In the genomic region with DNA sequence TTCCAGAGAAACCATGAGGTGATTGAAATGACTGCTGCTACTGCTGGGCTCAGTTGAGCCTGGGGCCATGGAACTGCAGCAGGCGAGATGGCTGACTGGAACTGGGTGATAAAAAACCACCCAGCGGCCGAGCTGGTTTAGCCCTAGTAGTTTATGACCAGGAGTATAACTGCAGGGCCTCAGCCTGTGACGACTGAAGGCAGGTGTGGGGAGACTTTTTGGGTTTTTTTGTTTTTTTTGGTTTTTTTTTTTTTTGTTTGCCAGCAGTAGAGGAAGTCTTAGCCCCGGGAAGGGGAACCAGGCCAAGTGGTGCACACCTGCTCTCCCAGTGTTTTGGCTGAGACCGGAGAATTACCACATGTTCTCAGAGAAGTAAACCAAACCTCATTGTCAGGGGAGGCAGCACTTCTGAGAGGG, we compare ENCODE assay signal across 32 mouse cellular contexts. TPM values are rescaled to one million over a fixed set of nuclear protein-coding genes. Genes with fewer than 3 reads are reported as not detected.
DNase-seq lines count a peak whose midpoint lies in the region; ATAC-seq lines count a peak whose summit lies in the region.
"Had no signal": no experiment of that assay in that cellular context is flagged by ENCODE, and none has a peak within 500 bp of the region (broad histone marks: within the 10 kb centered on the region; RNA-seq: fewer than 3 reads in every experiment).

No protein-coding gene starts in this region.

- H3K4me2 ChIP-seq in intestine, embryonic 14.5 days (ENCODE audit: low read length), result no peak overlapping the region
- H3K4me2 ChIP-seq in intestine, embryonic 16.5 days (ENCODE audit: low read depth, low read length), result no peak overlapping the region
- H3K4me2 ChIP-seq in limb, embryonic 13.5 days (replicated peaks), result no peak overlapping the region
- H3K4me2 ChIP-seq in forebrain, embryonic 15.5 days (replicated peaks), result no peak overlapping the region
- H3K4me2 ChIP-seq: heart, embryonic 15.5 days; hindbrain, embryonic 12.5 days; midbrain, embryonic 13.5 days; neural tube, embryonic 13.5 days had no signal

- DNase-seq in cerebellum, adult 11-12 months, result peak; percentile 33
- DNase-seq in cerebellum, adult 9-11 months, result no peak
- DNase-seq in intestine, embryonic 14.5 days (ENCODE audit: low spot score), result peak; percentile 45
- DNase-seq in fat pad, adult 2 months (ENCODE audit: extremely low read depth, low read depth, low spot score), result peak; percentile 16
- DNase-seq in spleen, postnatal 36 days (ENCODE audit: low spot score in 2 of 2), result no peak
- DNase-seq: adrenal gland, postnatal 14 days; gastrocnemius, postnatal 10 days; heart, postnatal 36 days; kidney, adult 9 months; kidney, postnatal 10 days; layer of hippocampus, postnatal 36 days; liver; lung, adult 2 months; lung, postnatal 10 days; right cerebral cortex, postnatal 4 days; thymus, adult 2 months had no signal

- 0 out of 2 replicates have a peak, but pooled peaks cover 4% of the 10 kb centered on the region for H3K9me3 ChIP-seq in intestine, embryonic 14.5 days (ENCODE audit: control insufficient read depth, low read length)
- H3K9me3 ChIP-seq in intestine, embryonic 16.5 days (ENCODE audit: control insufficient read depth, low read length), result peaks cover 4% of the 10 kb centered on the region; the same call in 1 of the 2 replicates
- peaks cover 23% of the 10 kb centered on the region for H3K9me3 ChIP-seq in limb, embryonic 13.5 days
- H3K9me3 ChIP-seq in forebrain, embryonic 15.5 days, result no peaks in the 10 kb centered on the region
- H3K9me3 ChIP-seq: heart, embryonic 10.5 days; heart, embryonic 15.5 days had no signal

- H3K9ac ChIP-seq in intestine, embryonic 14.5 days (ENCODE audit: low read length), result no peak overlapping the region
- no peak overlapping the region for H3K9ac ChIP-seq in intestine, embryonic 16.5 days (ENCODE audit: low read depth, low read length)
- no peak overlapping the region for H3K9ac ChIP-seq in limb, embryonic 13.5 days
- H3K9ac ChIP-seq in forebrain, embryonic 15.5 days (replicated peaks), result no peak overlapping the region
- H3K9ac ChIP-seq: heart, embryonic 15.5 days; hindbrain, embryonic 12.5 days; liver, embryonic 14.5 days; midbrain, embryonic 13.5 days; neural tube, embryonic 13.5 days had no signal

- no peak overlapping the region for H3K4me3 ChIP-seq in intestine, embryonic 14.5 days (ENCODE audit: low read depth, low read length)
- no peak overlapping the region for H3K4me3 ChIP-seq in intestine, embryonic 16.5 days (ENCODE audit: low read length)
- no peak overlapping the region for H3K4me3 ChIP-seq in limb, embryonic 13.5 days
- H3K4me3 ChIP-seq in forebrain, embryonic 15.5 days, result no peak overlapping the region
- H3K4me3 ChIP-seq: heart, embryonic 10.5 days; heart, embryonic 15.5 days; hindbrain, embryonic 12.5 days; midbrain, embryonic 13.5 days; neural tube, embryonic 13.5 days had no signal

- no peak for ATAC-seq in intestine, embryonic 14.5 days (replicated peaks; ENCODE audit: low FRiP score, low TSS enrichment, low read depth)
- ATAC-seq in intestine, embryonic 16.5 days, result no peak
- ATAC-seq in limb, embryonic 13.5 days (ENCODE audit: low FRiP score, low read depth), result peak; percentile 82
- no peak for ATAC-seq in forebrain, embryonic 15.5 days (replicated peaks)
- ATAC-seq: forebrain, embryonic 14.5 days; hindbrain, postnatal 0 days; intestine, postnatal 0 days; midbrain, embryonic 13.5 days had no signal

- no peak overlapping the region for H3K27ac ChIP-seq in intestine, embryonic 14.5 days (ENCODE audit: low read depth)
- H3K27ac ChIP-seq in intestine, embryonic 16.5 days (ENCODE audit: low read length), result no peak overlapping the region
- no peak overlapping the region for H3K27ac ChIP-seq in limb, embryonic 13.5 days
- no peak overlapping the region for H3K27ac ChIP-seq in forebrain, embryonic 15.5 days (replicated peaks)
- H3K27ac ChIP-seq: heart, embryonic 10.5 days; heart, embryonic 15.5 days; hindbrain, embryonic 12.5 days; hindbrain, postnatal 0 days; liver, embryonic 14.5 days; macrophage; midbrain, embryonic 13.5 days; neural tube, embryonic 13.5 days had no signal

- no peaks in the 10 kb centered on the region for H3K27me3 ChIP-seq in intestine, embryonic 14.5 days (replicated peaks; ENCODE audit: control insufficient read depth, insufficient read depth, low read length)
- no peaks in the 10 kb centered on the region for H3K27me3 ChIP-seq in intestine, embryonic 16.5 days (replicated peaks; ENCODE audit: control insufficient read depth, insufficient read depth, low read length)
- H3K27me3 ChIP-seq in limb, embryonic 13.5 days, result no peaks in the 10 kb centered on the region
- no peaks in the 10 kb centered on the region for H3K27me3 ChIP-seq in forebrain, embryonic 15.5 days
- H3K27me3 ChIP-seq: heart, embryonic 15.5 days; hindbrain, embryonic 12.5 days; midbrain, embryonic 13.5 days; neural tube, embryonic 13.5 days had no signal

- WGBS in intestine, embryonic 14.5 days, result 69% methylated on average over 6 of the region's 6 CpGs
- WGBS in intestine, embryonic 16.5 days, result 72% methylated on average over 6 of the region's 6 CpGs
- 24% methylated on average over 6 of the region's 6 CpGs for WGBS in limb, embryonic 13.5 days
- WGBS in forebrain, embryonic 15.5 days, result 84% methylated on average over 6 of the region's 6 CpGs

- H3K36me3 ChIP-seq in intestine, embryonic 14.5 days (ENCODE audit: control insufficient read depth, insufficient read depth, low read length), result peaks cover 96% of the 10 kb centered on the region
- peaks cover 58% of the 10 kb centered on the region for H3K36me3 ChIP-seq in intestine, embryonic 16.5 days (ENCODE audit: control insufficient read depth, insufficient read depth, low read length)
- H3K36me3 ChIP-seq in limb, embryonic 13.5 days, result peaks cover 89% of the 10 kb centered on the region
- H3K36me3 ChIP-seq in forebrain, embryonic 15.5 days, result peaks cover 60% of the 10 kb centered on the region
- H3K36me3 ChIP-seq: G1E had no signal

- no peaks in the 10 kb centered on the region for H3K4me1 ChIP-seq in intestine, embryonic 14.5 days (replicated peaks; ENCODE audit: control insufficient read depth, insufficient read depth, low read length)
- no peaks in the 10 kb centered on the region for H3K4me1 ChIP-seq in intestine, embryonic 16.5 days (ENCODE audit: control insufficient read depth, insufficient read depth, low read length)
- peaks cover 8% of the 10 kb centered on the region for H3K4me1 ChIP-seq in limb, embryonic 13.5 days
- no peaks in the 10 kb centered on the region for H3K4me1 ChIP-seq in forebrain, embryonic 15.5 days
- H3K4me1 ChIP-seq: heart, embryonic 10.5 days; heart, embryonic 15.5 days; hindbrain, embryonic 12.5 days; midbrain, embryonic 13.5 days; neural tube, embryonic 13.5 days had no signal

RNA-seq across cellular contexts. Expression of a gene that starts 40.8 kb away (rescaled TPM):
- polyA plus RNA-seq in intestine, embryonic 14.5 days (2014; fragmentation: Nextera tagmentation; extraction: Ambion mirVana), result 0.11 and 0.15 TPM in 2 replicates
- 0.49 and 0.50 TPM in 2 replicates for polyA plus RNA-seq in intestine, embryonic 16.5 days (2015; fragmentation: Nextera tagmentation; extraction: Ambion mirVana)
- polyA plus RNA-seq in limb, embryonic 13.5 days (2015; fragmentation: Nextera tagmentation; extraction: Ambion mirVana), result 0.11 and 0.15 TPM in 2 replicates
- polyA plus RNA-seq in forebrain, embryonic 15.5 days (2015; fragmentation: Nextera tagmentation; extraction: Ambion mirVana), result 0.15 TPM in 1 of 2 replicates, not detected in the other
- polyA plus RNA-seq: cortical plate, adult 2 months; G1E; heart, embryonic 15.5 days; lung, adult 2 months; macrophage; spleen, adult 2 months had no signal

Comparison
In these comparisons a context has a peak if more than half of its experiments do, and no peak if none do; other contexts are left out.
1. DNase-seq: peak in cerebellum, adult 11-12 months (single experiment), intestine, embryonic 14.5 days (single experiment) and fat pad, adult 2 months (single experiment); none in cerebellum, adult 9-11 months (single experiment) and spleen, postnatal 36 days (0 of 2).